Mouse (Mus musculus) heart, postnatal 0 days (tissue): ENCODE results near the gene Doc2b. TPM values are rescaled to one million over a fixed set of nuclear protein-coding genes. Genes with fewer than 3 reads are reported as not detected.
A peak's percentile ranks its signal among the peaks of the same experiment; 100 is the strongest.

Experiments used
- ATAC-seq: fragments of 200-750 bp; cut with Nextera tagmentation; 2 replicates; pipeline ENCODE4 v1.8.0; 2017; ENCODE audit warnings: low read depth, moderate number of reproducible peaks, moderate library complexity; ENCODE audit not compliant: insufficient read depth
- DNase-seq: peaks from one replicate; pipeline ENCODE4 v3.0.0-alpha.2; 2016; ENCODE audit warnings: low spot score
- H3K27ac ChIP-seq: fragments of 300-500 bp; sonication (generic); 2 replicates; pipeline ENCODE4 v1.5.1; 2014; ENCODE audit warnings: low read depth, mild to moderate bottlenecking
- H3K27me3 ChIP-seq: fragments of 300-500 bp; sonication (generic); 2 replicates; pipeline ENCODE4 v1.6.1; 2014; ENCODE audit warnings: low read length, mixed read lengths; ENCODE audit not compliant: control insufficient read depth, insufficient read depth
- H3K36me3 ChIP-seq: fragments of 300-500 bp; sonication (generic); replicated peaks from 2 replicates; pipeline ENCODE4 v1.6.1; 2014; ENCODE audit warnings: low read length, mixed read lengths; ENCODE audit not compliant: control insufficient read depth, insufficient read depth
- H3K4me1 ChIP-seq: fragments of 300-500 bp; sonication (generic); 2 replicates; pipeline ENCODE4 v1.6.1; 2014; ENCODE audit warnings: antibody characterized with exemption; ENCODE audit not compliant: control insufficient read depth, insufficient read depth
- H3K4me2 ChIP-seq: fragments of 300-500 bp; sonication (generic); 2 replicates; pipeline ENCODE4 v1.6.1; 2014; ENCODE audit warnings: low read depth, mild to moderate bottlenecking, low read length, moderate library complexity
- H3K4me3 ChIP-seq: fragments of 300-500 bp; sonication (generic); 2 replicates; pipeline ENCODE4 v1.5.1; 2014; ENCODE audit warnings: low read depth, low read length
- H3K9ac ChIP-seq: fragments of 300-500 bp; sonication (generic); replicated peaks from 2 replicates; pipeline ENCODE4 v1.6.1; 2014; ENCODE audit warnings: low read depth, low read length, mixed read lengths
- H3K9me3 ChIP-seq: fragments of 300-500 bp; sonication (generic); replicated peaks from 2 replicates; pipeline ENCODE4 v1.6.1; 2016; ENCODE audit warnings: low read length; ENCODE audit not compliant: control insufficient read depth
- CTCF ChIP-seq: IDR thresholded peaks from 2 replicates; pipeline ENCODE4 v1.5.1; 2016; ENCODE audit warnings: antibody characterized with exemption, control low read depth, low read depth
- EP300 ChIP-seq: IDR thresholded peaks from 2 replicates; pipeline ENCODE4 v1.6.1; 2016; ENCODE audit warnings: antibody characterized with exemption, low read depth
- WGBS: fragments of 180-500 bp; shearing (Covaris S2); extraction: QIAGEN DNeasy Blood & Tissue Kit; methylation state at CpG from one replicate; pipeline ENCODE4 v1.1.7; 2014; 5-methylcytosine and 5-hydroxymethylcytosine counted together
- polyA plus RNA-seq: library from polyadenylated mRNA; unstranded; fragments of >200 nt; fragmentation: Nextera tagmentation; extraction: Ambion mirVana; gene quantifications from 2 replicates; pipeline ENCODE4 v1.2.1, GENCODE M21; 2015
- total RNA-seq: library from RNA; depleted of rRNA; stranded (reverse); fragments of >200 nt; gene quantifications from 2 replicates; pipeline ENCODE4 v1.2.3, GENCODE M21; 2014; ENCODE audit warnings: low replicate concordance

Doc2b gene
- total and polyA plus RNA-seq, 2 experiments from 2014 or later, result 0.03 TPM; not detected in 1

GRCm38 (mm10) chr11:75813085-75813484 is 17.2 kb upstream of the Doc2b start:
- TF ChIP-seq EP300, result no peak
- no peak for TF ChIP-seq CTCF
- WGBS, result 39% methylated on average over 10 of the region's 10 CpGs
- H3K4me3 ChIP-seq, result no peak overlapping the region
- no peaks in the 10 kb centered on the region for H3K27me3 ChIP-seq
- no peaks in the 10 kb centered on the region for H3K9me3 ChIP-seq
- no peak overlapping the region for H3K9ac ChIP-seq
- no peak overlapping the region for H3K4me2 ChIP-seq
- no peaks in the 10 kb centered on the region for H3K36me3 ChIP-seq
- 0 out of 2 replicates have a peak overlapping the region, but pooled peaks have one; percentile 32 for H3K27ac ChIP-seq
- H3K4me1 ChIP-seq, result peaks cover 17% of the 10 kb centered on the region
- ATAC-seq (peak; percentile 43), DNase-seq (no peak)

DNA sequence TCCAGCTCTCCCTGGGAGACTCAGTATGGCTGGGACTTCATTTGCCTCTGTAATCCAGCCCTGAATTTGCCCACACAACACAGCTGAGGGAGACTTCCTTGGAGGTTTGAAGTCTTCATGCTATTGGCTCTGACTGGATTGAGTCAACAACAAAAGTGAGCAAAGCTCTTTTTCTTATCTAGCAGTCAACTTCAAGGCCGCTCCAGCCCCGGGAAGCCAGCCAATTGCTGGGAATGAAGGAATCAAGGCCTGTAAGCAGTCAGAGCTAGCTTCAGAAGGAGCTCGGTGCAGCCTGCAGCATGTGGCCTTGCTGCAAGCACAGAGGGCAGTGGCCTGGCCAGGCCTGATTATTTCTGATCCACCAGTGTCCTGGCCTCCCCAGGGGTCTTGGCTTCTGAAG is 16.1 kb upstream of the Doc2b start:
- peak; percentile 85 for DNase-seq
- no peak overlapping the region for H3K9ac ChIP-seq
- H3K4me1 ChIP-seq, result peaks cover 17% of the 10 kb centered on the region
- WGBS, result 4% methylated on average over 3 of the region's 3 CpGs
- H3K4me3 ChIP-seq, result no peak overlapping the region
- peak overlapping the region; percentile 77 for H3K27ac ChIP-seq
- H3K4me2 ChIP-seq, result no peak overlapping the region
- TF ChIP-seq CTCF, result no peak
- TF ChIP-seq EP300, result no peak
- H3K36me3 ChIP-seq, result no peaks in the 10 kb centered on the region
- H3K27me3 ChIP-seq, result no peaks in the 10 kb centered on the region
- ATAC-seq, result peak; percentile 73
- no peaks in the 10 kb centered on the region for H3K9me3 ChIP-seq

- ATAC-seq, result no peak
- H3K9ac ChIP-seq, result no peak overlapping the region
These were observed 14.7 kb upstream of the Doc2b start for GRCm38 (mm10) chr11:75810526-75810925.

DNA sequence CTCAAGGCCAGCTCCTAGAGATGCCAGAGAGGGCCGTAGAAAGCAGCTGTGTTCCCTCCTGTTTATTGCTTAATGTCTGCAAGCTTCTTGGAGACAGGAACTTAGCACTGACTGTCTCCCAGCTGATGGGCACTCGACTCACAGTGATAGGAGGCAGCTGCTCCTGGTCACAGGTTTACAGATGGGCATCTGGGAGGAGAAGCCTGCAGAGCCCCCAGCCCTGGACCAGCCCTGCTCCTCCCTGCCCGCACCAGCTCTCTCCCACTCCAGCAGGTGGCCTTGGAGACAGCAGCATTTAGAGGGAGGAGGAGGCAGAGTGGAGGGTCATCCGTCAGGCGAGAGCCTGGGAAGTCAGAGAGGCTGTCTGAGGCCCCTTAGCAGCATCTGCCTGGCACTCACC is 11.6 kb upstream of the Doc2b start:
- DNase-seq, result no peak
- Histone ChIP-seq H3K36me3 (no peaks in the 10 kb centered on the region), H3K27me3 (no peaks in the 10 kb centered on the region), H3K4me3 (no peak overlapping the region), H3K27ac (no peak overlapping the region), H3K4me2 (no peak overlapping the region), H3K9me3 (no peaks in the 10 kb centered on the region), H3K4me1 (0 out of 2 replicates have a peak, but pooled peaks cover 4% of the 10 kb centered on the region), H3K9ac (no peak overlapping the region)
- WGBS, result 38% methylated on average over 5 of the region's 5 CpGs
- ATAC-seq, result no peak
- TF ChIP-seq CTCF (peak; percentile 4; the same call in 1 of the 2 replicates), EP300 (no peak)

More at GRCm38 (mm10) chr11:75810526-75810925, 14.7 kb upstream of the Doc2b start:
- H3K9me3 ChIP-seq, result no peaks in the 10 kb centered on the region
- no peak overlapping the region for H3K4me2 ChIP-seq
- H3K36me3 ChIP-seq, result no peaks in the 10 kb centered on the region
- WGBS, result 92% methylated on average over 3 of the region's 3 CpGs
- H3K27me3 ChIP-seq, result no peaks in the 10 kb centered on the region
- no peak for DNase-seq
- H3K4me1 ChIP-seq, result peaks cover 17% of the 10 kb centered on the region
- no peak for TF ChIP-seq EP300
- TF ChIP-seq CTCF, result no peak
- H3K27ac ChIP-seq, result no peak overlapping the region
- H3K4me3 ChIP-seq, result no peak overlapping the region

- Histone ChIP-seq H3K9ac (no peak overlapping the region), H3K27ac (no peak overlapping the region), H3K9me3 (no peaks in the 10 kb centered on the region), H3K4me1 (no peaks in the 10 kb centered on the region), H3K27me3 (peaks cover 17% of the 10 kb centered on the region), H3K4me2 (no peak overlapping the region), H3K4me3 (no peak overlapping the region), H3K36me3 (no peaks in the 10 kb centered on the region)
- ATAC-seq (no peak), DNase-seq (no peak)
- TF ChIP-seq CTCF, result no peak
- no peak for TF ChIP-seq EP300
- WGBS, result 76% methylated on average over 7 of the region's 7 CpGs
These were observed 6.1 kb upstream of the Doc2b start for GRCm38 (mm10) chr11:75801771-75802550.

DNA sequence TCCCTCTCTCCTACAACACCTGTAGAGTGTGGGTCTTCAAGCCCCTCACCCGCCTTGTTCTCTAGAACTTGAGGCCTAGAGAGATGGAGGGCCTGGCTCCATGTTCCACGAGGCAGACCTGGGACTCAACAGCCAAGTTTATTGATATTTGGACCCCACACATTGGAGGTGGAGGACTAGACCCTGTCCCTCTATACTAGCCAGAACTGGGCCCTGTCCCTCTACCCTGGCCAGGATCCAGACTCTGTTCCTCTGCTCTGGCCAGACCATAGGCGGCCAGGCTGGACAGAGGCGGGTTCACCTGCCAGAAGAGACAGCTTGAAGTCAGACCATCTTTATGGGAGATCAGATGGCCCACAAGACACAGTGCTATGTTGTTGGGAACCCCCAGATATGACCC is 5.5 kb upstream of the Doc2b start:
- no peak for TF ChIP-seq CTCF
- TF ChIP-seq EP300, result no peak
- ATAC-seq (no peak), DNase-seq (no peak)
- Histone ChIP-seq H3K4me1 (no peaks in the 10 kb centered on the region), H3K27me3 (peaks cover 23% of the 10 kb centered on the region), H3K9ac (no peak overlapping the region), H3K4me3 (no peak overlapping the region), H3K9me3 (no peaks in the 10 kb centered on the region), H3K27ac (no peak overlapping the region), H3K36me3 (no peaks in the 10 kb centered on the region), H3K4me2 (no peak overlapping the region)
- 74% methylated on average over 4 of the region's 4 CpGs for WGBS
